Mouse (Mus musculus) ovary, postnatal 14 days (tissue): ENCODE results near the gene Tada3.

Experiments
- DNase-seq: peaks from one replicate; pipeline ENCODE4 v3.0.0; 2022; ENCODE audit warnings: low spot score

Tada3 gene

GRCm38 (mm10) chr6:113386025-113386424 is 8.3 kb upstream of the Tada3 start:
- DNase-seq = no peak

GRCm38 (mm10) chr6:113385160-113385714 is 7.6 kb upstream of the Tada3 start:
- DNase-seq = no peak

GRCm38 (mm10) chr6:113384351-113384927 is 6.8 kb upstream of the Tada3 start:
- DNase-seq = no peak

- no peak for DNase-seq
Measured at GRCm38 (mm10) chr6:113380480-113380879, 2.8 kb upstream of the Tada3 start.

GRCm38 (mm10) chr6:113379246-113379645 is 1.6 kb upstream of the Tada3 start:
- DNase-seq = no peak

GRCm38 (mm10) chr6:113377172-113377495 is 549 bp downstream of the Tada3 start:
- DNase-seq = no peak

- DNase-seq = no peak
Measured at GRCm38 (mm10) chr6:113373491-113373890, 4.2 kb downstream of the Tada3 start.

GRCm38 (mm10) chr6:113370194-113370929 is 7.3 kb downstream of the Tada3 start:
- no peak for DNase-seq

- no peak for DNase-seq
Measured at GRCm38 (mm10) chr6:113368577-113368976, 9.1 kb downstream of the Tada3 start.

GRCm38 (mm10) chr6:113368124-113368523 is 9.6 kb downstream of the Tada3 start:
- no peak for DNase-seq

- no peak for DNase-seq
Measured at GRCm38 (mm10) chr6:113367574-113367973, 10.1 kb downstream of the Tada3 start.

GRCm38 (mm10) chr6:113366639-113367038 is 11.0 kb downstream of the Tada3 start:
- no peak for DNase-seq

- no peak for DNase-seq
Measured at GRCm38 (mm10) chr6:113364518-113365135, 13.1 kb downstream of the Tada3 start.

- no peak for DNase-seq
Measured at GRCm38 (mm10) chr6:113362241-113362640, 15.4 kb downstream of the Tada3 start.

- no peak for DNase-seq
Measured at GRCm38 (mm10) chr6:113361476-113361875, 16.2 kb downstream of the Tada3 start.

GRCm38 (mm10) chr6:113353696-113354095 is 24.0 kb downstream of the Tada3 start:
- no peak for DNase-seq

- no peak for DNase-seq
Measured at GRCm38 (mm10) chr6:113352820-113353219, 24.9 kb downstream of the Tada3 start.

- no peak for DNase-seq
Measured at GRCm38 (mm10) chr6:113351653-113352052, 26.0 kb downstream of the Tada3 start.

GRCm38 (mm10) chr6:113351161-113351560 is 26.5 kb downstream of the Tada3 start:
- no peak for DNase-seq

GRCm38 (mm10) chr6:113350538-113350937 is 27.1 kb downstream of the Tada3 start:
- DNase-seq = no peak

GRCm38 (mm10) chr6:113346897-113347296 is 30.8 kb downstream of the Tada3 start:
- no peak for DNase-seq

- peak; percentile 47 for DNase-seq
Measured at GRCm38 (mm10) chr6:113344321-113344720, 33.4 kb downstream of the Tada3 start.
